Mouse (Mus musculus): ENCODE results near the gene Zscan26. TPM values are rescaled to one million over a fixed set of nuclear protein-coding genes. Genes with fewer than 3 reads are reported as not detected.

Zscan26 gene
- polyA plus RNA-seq, 1 experiment from 2014 or later = 16.6 TPM

MicroRNA genes within 50 kb of the gene (microRNA counts, 519-probe panel; counts per million panel counts)
- microRNA mmu-miR-1896 = not detected

Small RNA genes lying within 50 kb of the gene (microRNA-seq; reads per million reads assigned to microRNA genes)
- not detected for gene Mir1896 (ENCODE audit: borderline number of aligned reads)
- not detected for gene Mir6942 (ENCODE audit: borderline number of aligned reads)

Other genes starting within 250 kb of the Zscan26 start
- gene Gpx5, start 161.0 kb downstream of the Zscan26 start, polyA plus RNA-seq (2014; fragmentation: Nextera tagmentation; extraction: Ambion mirVana) = not detected in 2 replicates
- not detected in 2 replicates for gene Gpx6, start 141.6 kb downstream of the Zscan26 start, polyA plus RNA-seq (2014; fragmentation: Nextera tagmentation; extraction: Ambion mirVana)
- gene Olfr1367, start 106.8 kb downstream of the Zscan26 start, polyA plus RNA-seq (2014; fragmentation: Nextera tagmentation; extraction: Ambion mirVana) = not detected in 2 replicates
- gene Zscan12, start 90.9 kb downstream of the Zscan26 start, polyA plus RNA-seq (2014; fragmentation: Nextera tagmentation; extraction: Ambion mirVana) = 10.2 and 12.0 TPM in 2 replicates
- gene Zkscan3, start 51.0 kb downstream of the Zscan26 start, polyA plus RNA-seq (2014; fragmentation: Nextera tagmentation; extraction: Ambion mirVana) = 49.7 and 53.4 TPM in 2 replicates
- 2.4 and 2.8 TPM in 2 replicates for gene Pgbd1, start 12.7 kb downstream of the Zscan26 start, polyA plus RNA-seq (2014; fragmentation: Nextera tagmentation; extraction: Ambion mirVana)
- gene Nkapl, start 14.8 kb upstream of the Zscan26 start, polyA plus RNA-seq (2014; fragmentation: Nextera tagmentation; extraction: Ambion mirVana) = 1.1 and 1.5 TPM in 2 replicates
- 0.90 and 1.1 TPM in 2 replicates for gene Zkscan4, start 25.2 kb upstream of the Zscan26 start, polyA plus RNA-seq (2014; fragmentation: Nextera tagmentation; extraction: Ambion mirVana)
- not detected in 2 replicates for gene Gm10065, start 25.7 kb upstream of the Zscan26 start, polyA plus RNA-seq (2014; fragmentation: Nextera tagmentation; extraction: Ambion mirVana)
- gene AK157302, start 41.5 kb upstream of the Zscan26 start, polyA plus RNA-seq (2014; fragmentation: Nextera tagmentation; extraction: Ambion mirVana) = 0.22 and 0.42 TPM in 2 replicates
- gene Gm11273, start 47.7 kb upstream of the Zscan26 start, polyA plus RNA-seq (2014; fragmentation: Nextera tagmentation; extraction: Ambion mirVana) = 7.2 and 7.8 TPM in 2 replicates
- 5.1 and 5.7 TPM in 2 replicates for gene Zkscan8, start 77.4 kb upstream of the Zscan26 start, polyA plus RNA-seq (2014; fragmentation: Nextera tagmentation; extraction: Ambion mirVana)
- 0.05 and 0.08 TPM in 2 replicates for gene Olfr1366, start 89.1 kb upstream of the Zscan26 start, polyA plus RNA-seq (2014; fragmentation: Nextera tagmentation; extraction: Ambion mirVana)
- not detected in 2 replicates for gene Olfr1535, start 106.2 kb upstream of the Zscan26 start, polyA plus RNA-seq (2014; fragmentation: Nextera tagmentation; extraction: Ambion mirVana)
- gene Olfr1364, start 128.0 kb upstream of the Zscan26 start, polyA plus RNA-seq (2014; fragmentation: Nextera tagmentation; extraction: Ambion mirVana) = not detected in 2 replicates
- not detected in 2 replicates for gene Olfr1362, start 160.3 kb upstream of the Zscan26 start, polyA plus RNA-seq (2014; fragmentation: Nextera tagmentation; extraction: Ambion mirVana)
- not detected in 2 replicates for gene Olfr11, start 188.8 kb upstream of the Zscan26 start, polyA plus RNA-seq (2014; fragmentation: Nextera tagmentation; extraction: Ambion mirVana)
- gene Olfr1361, start 209.7 kb upstream of the Zscan26 start, polyA plus RNA-seq (2014; fragmentation: Nextera tagmentation; extraction: Ambion mirVana) = not detected in 2 replicates
- gene Olfr1360, start 223.7 kb upstream of the Zscan26 start, polyA plus RNA-seq (2014; fragmentation: Nextera tagmentation; extraction: Ambion mirVana) = not detected in 2 replicates
- gene Olfr1359, start 244.4 kb upstream of the Zscan26 start, polyA plus RNA-seq (2014; fragmentation: Nextera tagmentation; extraction: Ambion mirVana) = not detected in 2 replicates

All from liver, embryonic 11.5 days (tissue).